Mouse (Mus musculus) forebrain, postnatal 0 days (tissue): ENCODE measurements around the gene Mri1. TPM values are rescaled to one million over a fixed set of nuclear protein-coding genes. Genes with fewer than 3 reads are reported as not detected.

Experiments
- ATAC-seq: fragments of 200-750 bp; cut with Nextera tagmentation; 2 replicates; pipeline ENCODE4 v1.8.0; 2017; ENCODE audit warnings: mild to moderate bottlenecking, moderate library complexity
- DNase-seq: peaks from one replicate; pipeline ENCODE4 v3.0.0-alpha.2; 2015
- H3K27ac ChIP-seq: fragments of 300-500 bp; sonication (generic); 2 replicates; pipeline ENCODE4 v1.5.1; 2014; ENCODE audit warnings: low read depth, mild to moderate bottlenecking, antibody characterized with exemption, low read length, moderate library complexity, mixed read lengths
- H3K27me3 ChIP-seq: fragments of 300-500 bp; sonication (generic); 2 replicates; pipeline ENCODE4 v1.6.1; 2014; ENCODE audit warnings: mild to moderate bottlenecking, low read length, mixed read lengths; ENCODE audit not compliant: insufficient read depth
- H3K36me3 ChIP-seq: fragments of 300-500 bp; sonication (generic); 2 replicates; pipeline ENCODE4 v1.6.1; 2014; ENCODE audit warnings: mild to moderate bottlenecking, moderate library complexity; ENCODE audit not compliant: insufficient read depth
- H3K4me1 ChIP-seq: fragments of 300-500 bp; sonication (generic); 2 replicates; pipeline ENCODE4 v1.6.1; 2014; ENCODE audit warnings: antibody characterized with exemption; ENCODE audit not compliant: insufficient read depth
- H3K4me2 ChIP-seq: fragments of 300-500 bp; sonication (generic); 2 replicates; pipeline ENCODE4 v1.6.1; 2014; ENCODE audit warnings: low read depth, mild to moderate bottlenecking, moderate library complexity
- H3K4me3 ChIP-seq: fragments of 300-500 bp; sonication (generic); 2 replicates; pipeline ENCODE4 v1.5.1; 2014; ENCODE audit warnings: low read depth, low read length, mixed read lengths
- H3K9ac ChIP-seq: fragments of 300-500 bp; sonication (generic); 2 replicates; pipeline ENCODE4 v1.6.1; 2014; ENCODE audit warnings: mild to moderate bottlenecking
- H3K9me3 ChIP-seq: fragments of 300-500 bp; sonication (generic); 2 replicates; pipeline ENCODE4 v1.6.1; 2016; ENCODE audit warnings: low read length
- CTCF ChIP-seq: sonication (generic); IDR thresholded peaks from 2 replicates; pipeline ENCODE4 v1.5.1; 2016; ENCODE audit warnings: antibody characterized with exemption, control low read depth, low read depth
- whole genome bisulfite sequencing: fragments of 180-500 bp; shearing (Covaris S2); extraction: QIAGEN DNeasy Blood & Tissue Kit; methylation state at CpG from one replicate; pipeline ENCODE4 v1.1.7; 2014; 5-methylcytosine and 5-hydroxymethylcytosine counted together
- polyA plus RNA-seq: library from polyadenylated mRNA; unstranded; fragments of >200 nt; fragmentation: Nextera tagmentation; extraction: Ambion mirVana; gene quantifications from 2 replicates; pipeline ENCODE4 v1.2.1, GENCODE M21; 2015
- total RNA-seq: library from RNA; depleted of rRNA; stranded (reverse); fragments of >200 nt; gene quantifications from 2 replicates; pipeline ENCODE4 v1.2.3, GENCODE M21; 2014

Mri1 gene
- total and polyA plus RNA-seq, 2 experiments from 2014 or later, result 36.4 to 39.8 TPM

- H3K4me2 ChIP-seq, result no peak overlapping the region
- 33% methylated on average over 9 of the region's 9 CpGs for WGBS
- no peak for ATAC-seq
- no peak overlapping the region for H3K4me3 ChIP-seq
- H3K36me3 ChIP-seq, result no peaks in the 10 kb centered on the region
- no peak overlapping the region for H3K9ac ChIP-seq
- no peaks in the 10 kb centered on the region for H3K27me3 ChIP-seq
- H3K27ac ChIP-seq, result no peak overlapping the region
- no peak for TF ChIP-seq CTCF
- no peaks in the 10 kb centered on the region for H3K9me3 ChIP-seq
- H3K4me1 ChIP-seq, result no peaks in the 10 kb centered on the region
- no peak for DNase-seq
Measured at GRCm38 (mm10) chr8:84284608-84285063, 27.5 kb upstream of the Mri1 start.

- Histone ChIP-seq H3K9me3 (no peaks in the 10 kb centered on the region), H3K27me3 (no peaks in the 10 kb centered on the region), H3K36me3 (no peaks in the 10 kb centered on the region), H3K4me3 (no peak overlapping the region), H3K9ac (no peak overlapping the region), H3K4me1 (no peaks in the 10 kb centered on the region), H3K4me2 (no peak overlapping the region), H3K27ac (no peak overlapping the region)
- TF ChIP-seq CTCF, result no peak
- WGBS, result 81% methylated on average over 10 of the region's 10 CpGs
- no peak for ATAC-seq
- DNase-seq, result no peak
Measured at GRCm38 (mm10) chr8:84280777-84281176, 23.7 kb upstream of the Mri1 start.

- H3K36me3 ChIP-seq, result no peaks in the 10 kb centered on the region
- TF ChIP-seq CTCF, result no peak
- no peak for ATAC-seq
- H3K9ac ChIP-seq, result no peak overlapping the region
- no peaks in the 10 kb centered on the region for H3K27me3 ChIP-seq
- no peak overlapping the region for H3K4me2 ChIP-seq
- no peak for DNase-seq
- no peak overlapping the region for H3K4me3 ChIP-seq
- WGBS, result 75% methylated on average over 1 of the region's 1 CpGs
- no peak overlapping the region for H3K27ac ChIP-seq
- H3K9me3 ChIP-seq, result no peaks in the 10 kb centered on the region
- no peaks in the 10 kb centered on the region for H3K4me1 ChIP-seq
Measured at GRCm38 (mm10) chr8:84276447-84276846, 19.3 kb upstream of the Mri1 start.

GRCm38 (mm10) chr8:84273968-84274367 lies 16.8 kb upstream of the Mri1 start:
- Histone ChIP-seq H3K4me2 (no peak overlapping the region), H3K9me3 (no peaks in the 10 kb centered on the region), H3K4me3 (no peak overlapping the region), H3K4me1 (peaks cover 11% of the 10 kb centered on the region; the same call in 1 of the 2 replicates), H3K27ac (no peak overlapping the region), H3K36me3 (no peaks in the 10 kb centered on the region), H3K27me3 (no peaks in the 10 kb centered on the region), H3K9ac (no peak overlapping the region)
- ATAC-seq (no peak), DNase-seq (no peak)
- no peak for TF ChIP-seq CTCF
- WGBS, result 72% methylated on average over 3 of the region's 3 CpGs

- Histone ChIP-seq H3K4me2 (no peak overlapping the region), H3K36me3 (peaks cover 2% of the 10 kb centered on the region; the same call in 1 of the 2 replicates), H3K4me1 (peaks cover 11% of the 10 kb centered on the region; the same call in 1 of the 2 replicates), H3K9me3 (no peaks in the 10 kb centered on the region), H3K27ac (no peak overlapping the region), H3K27me3 (no peaks in the 10 kb centered on the region), H3K4me3 (no peak overlapping the region), H3K9ac (no peak overlapping the region)
- DNase-seq (no peak), ATAC-seq (no peak)
- WGBS, result 92% methylated on average over 4 of the region's 4 CpGs
- no peak for TF ChIP-seq CTCF
Measured at GRCm38 (mm10) chr8:84272302-84272701, 15.2 kb upstream of the Mri1 start.

- TF ChIP-seq CTCF, result no peak; the same call in 1 of the 2 replicates
- DNase-seq (peak; percentile 100), ATAC-seq (peak; percentile 99)
- Histone ChIP-seq H3K36me3 (peaks cover 20% of the 10 kb centered on the region), H3K9me3 (no peaks in the 10 kb centered on the region), H3K9ac (peak within 1 kb of the TSS; percentile 84), H3K4me1 (peaks cover 11% of the 10 kb centered on the region; the same call in 1 of the 2 replicates), H3K4me3 (peak within 1 kb of the TSS; percentile 82), H3K27ac (peak within 1 kb of the TSS; percentile 79), H3K4me2 (peak within 1 kb of the TSS; percentile 78), H3K27me3 (no peaks in the 10 kb centered on the region)
- under 1% methylated on average over 44 of the region's 44 CpGs for WGBS
Measured at GRCm38 (mm10) chr8:84269950-84270773, 13.0 kb upstream of the Mri1 start, which contains the start of gene Ccdc130. TSS of gene Ccdc130 (minus strand) at chr8:84270380.

GRCm38 (mm10) chr8:84261098-84261497 lies 4.0 kb upstream of the Mri1 start:
- DNase-seq (no peak), ATAC-seq (no peak)
- no peak overlapping the region for H3K9ac ChIP-seq
- no peak for TF ChIP-seq CTCF
- H3K4me1 ChIP-seq, result peaks cover 6% of the 10 kb centered on the region; the same call in 1 of the 2 replicates
- H3K27me3 ChIP-seq, result no peaks in the 10 kb centered on the region
- WGBS, result 93% methylated on average over 4 of the region's 4 CpGs
- H3K36me3 ChIP-seq, result peaks cover 76% of the 10 kb centered on the region
- H3K4me3 ChIP-seq, result no peak overlapping the region
- H3K9me3 ChIP-seq, result no peaks in the 10 kb centered on the region
- H3K4me2 ChIP-seq, result no peak overlapping the region
- no peak overlapping the region for H3K27ac ChIP-seq
